Mouse (Mus musculus) liver (tissue): ENCODE data around the gene Acad12.

Experiments used
- DNase-seq: peaks from one replicate; pipeline ENCODE4 v3.0.0-alpha.2; 2020; ENCODE audit warnings: mixed read lengths

The Acad12 gene

DNA sequence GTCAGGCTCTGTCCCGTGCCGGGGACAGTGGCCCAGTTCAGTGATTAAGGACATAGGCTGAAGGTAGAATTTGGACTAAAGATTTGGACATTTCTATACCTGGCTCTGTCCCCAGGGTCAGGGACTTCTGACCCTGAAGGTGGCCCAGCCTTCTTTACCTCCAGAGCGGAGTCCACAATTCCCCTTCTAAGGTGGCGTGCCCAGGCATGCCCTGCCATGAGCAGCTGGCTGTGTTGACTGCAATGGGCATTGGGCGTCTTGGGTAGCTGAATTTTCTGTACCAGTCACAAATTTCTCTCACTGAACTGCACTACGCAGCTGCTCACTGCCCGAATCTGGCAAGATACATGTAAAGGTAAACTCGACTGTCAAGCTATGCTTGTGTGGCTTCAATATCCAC lies 36.8 kb downstream of the Acad12 start:
- no peak for DNase-seq

DNA sequence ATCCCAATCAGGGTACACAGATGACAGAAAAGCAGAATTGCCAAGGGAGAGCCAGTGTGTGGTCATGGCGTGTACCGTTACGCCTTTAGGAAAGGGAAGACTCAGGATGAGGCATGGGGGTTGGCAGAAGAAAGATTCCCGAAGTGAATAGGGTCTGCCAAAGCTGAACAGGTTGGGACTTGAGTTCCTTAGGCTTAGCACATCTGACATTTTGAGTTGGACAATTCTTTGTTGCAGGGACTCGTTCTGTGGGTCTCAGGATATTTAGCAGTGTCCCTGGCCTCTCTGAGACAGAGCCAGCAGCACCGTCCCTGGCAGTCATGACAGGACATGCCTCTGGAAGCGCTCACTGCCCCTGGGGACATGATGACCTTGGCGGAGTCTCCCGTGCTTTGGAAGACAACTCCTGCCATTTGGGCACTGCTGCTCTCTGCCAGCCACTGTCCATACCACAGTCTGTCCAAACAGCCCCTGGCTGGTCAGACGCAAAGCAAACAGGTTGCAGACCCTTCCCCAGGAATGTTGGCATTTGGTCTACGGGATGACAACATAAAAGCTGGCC lies 41.7 kb downstream of the Acad12 start:
- no peak for DNase-seq

DNA sequence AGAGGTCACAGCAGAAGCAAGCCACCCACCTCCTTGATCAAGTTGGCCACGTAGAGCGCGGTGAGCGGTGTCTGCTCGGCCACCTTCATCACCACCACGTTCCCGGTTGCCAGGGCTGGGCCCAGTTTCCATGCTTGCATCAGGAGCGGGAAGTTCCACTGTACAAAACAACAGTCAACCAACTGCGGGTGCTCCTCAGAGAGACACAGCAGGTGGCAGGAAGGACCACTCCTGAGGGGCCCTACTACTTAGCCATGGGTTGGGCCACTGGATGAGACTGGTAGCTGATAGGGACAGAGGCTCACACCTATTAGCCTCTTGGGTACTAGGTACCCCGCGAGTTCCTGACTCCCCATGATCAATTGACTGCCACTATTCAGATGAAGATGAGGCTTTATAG lies 42.9 kb downstream of the Acad12 start:
- DNase-seq, result no peak

DNA sequence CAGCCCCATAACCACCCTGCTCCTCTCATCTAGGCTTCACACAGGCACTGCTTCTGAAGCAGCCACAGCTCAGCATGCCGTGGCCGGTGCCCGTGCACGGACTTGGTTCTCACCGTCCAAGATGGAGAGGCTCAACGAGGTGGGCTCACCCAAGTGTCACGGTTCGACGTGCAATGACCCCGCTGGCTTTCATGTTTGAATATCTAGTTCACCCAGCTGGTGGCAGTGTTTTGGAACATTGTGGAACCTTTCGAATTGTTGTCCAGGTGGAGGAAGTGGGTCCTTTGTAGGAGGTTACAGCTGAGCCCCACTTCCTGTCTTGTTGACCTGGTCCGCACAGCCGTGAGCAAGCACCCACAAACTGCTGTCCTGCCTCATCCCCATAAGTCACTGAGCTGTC lies 44.6 kb downstream of the Acad12 start:
- no peak for DNase-seq

DNA sequence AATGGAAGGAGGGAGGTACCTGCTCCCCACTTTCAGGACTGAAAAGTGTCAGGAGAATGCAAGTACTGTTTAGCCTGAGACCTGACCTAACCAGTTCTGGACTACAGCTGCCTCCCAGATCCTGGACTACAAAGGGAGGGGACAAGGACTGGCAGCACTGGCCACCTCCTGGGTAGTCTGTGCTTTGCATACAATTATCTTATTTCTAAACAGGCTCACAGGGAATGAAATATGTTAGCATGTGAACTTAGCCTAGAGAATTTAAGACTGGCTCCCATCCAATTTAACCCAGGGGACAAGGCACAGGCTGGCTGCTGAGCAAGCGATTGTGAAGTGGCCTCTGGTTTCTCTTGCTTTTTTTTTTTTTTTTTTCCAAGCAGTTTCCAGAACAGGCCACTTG lies 48.0 kb downstream of the Acad12 start:
- no peak for DNase-seq

DNA sequence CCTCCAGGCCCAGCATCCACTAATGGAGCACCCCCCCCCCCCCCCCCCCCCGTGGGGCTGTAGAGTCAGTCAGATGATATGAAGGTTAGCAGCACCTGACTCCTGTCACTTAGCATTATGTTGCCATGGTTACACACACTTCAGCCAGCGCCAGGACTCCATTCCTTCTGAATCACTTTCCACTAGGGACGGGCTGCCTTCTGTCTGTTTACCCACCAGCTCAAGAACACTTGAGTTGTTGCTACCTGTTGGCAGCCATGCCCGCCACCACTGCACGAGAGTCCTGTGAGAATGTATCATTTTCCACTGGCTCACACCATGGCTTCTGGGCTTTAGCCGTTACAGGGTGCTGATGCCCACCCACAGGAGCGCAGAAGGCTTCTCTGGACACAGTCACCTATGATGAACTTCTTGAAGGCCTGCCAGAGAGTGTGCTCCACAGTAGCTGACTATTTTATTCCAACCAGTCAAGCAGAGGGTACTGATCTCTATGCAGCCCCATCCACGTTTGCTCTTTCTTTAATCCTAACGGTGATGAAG lies 48.8 kb downstream of the Acad12 start:
- DNase-seq, result no peak

DNA sequence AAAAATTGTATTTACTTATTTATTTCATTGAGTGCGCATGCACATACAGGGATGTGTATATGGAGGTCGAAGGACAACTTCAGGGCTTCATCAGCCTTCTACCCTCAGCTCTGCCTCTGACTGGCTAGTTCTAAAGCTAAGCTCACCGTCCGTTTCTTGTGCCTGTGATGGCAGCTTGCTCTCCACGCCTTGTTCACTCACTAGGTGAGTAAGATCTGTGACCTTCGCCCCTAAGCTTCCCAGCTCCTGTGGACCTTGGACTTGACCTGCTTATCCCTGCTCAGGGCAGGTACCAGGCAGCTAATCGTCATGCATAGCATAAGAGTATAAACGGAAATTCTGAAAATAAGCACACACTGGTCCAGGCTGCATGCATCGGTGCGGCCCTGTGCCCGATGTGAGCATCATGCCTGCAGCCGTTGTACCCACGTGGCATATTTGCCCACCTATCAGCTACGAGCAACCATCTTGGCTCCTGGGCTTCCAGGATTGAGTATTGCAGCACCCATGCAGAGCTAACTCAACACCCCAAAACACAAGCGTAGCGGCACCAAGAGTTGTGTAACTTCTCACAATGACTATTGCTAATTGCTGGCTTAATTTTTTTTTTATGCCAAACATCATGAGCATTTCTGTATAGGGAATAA lies 52.6 kb downstream of the Acad12 start:
- DNase-seq, result no peak

DNA sequence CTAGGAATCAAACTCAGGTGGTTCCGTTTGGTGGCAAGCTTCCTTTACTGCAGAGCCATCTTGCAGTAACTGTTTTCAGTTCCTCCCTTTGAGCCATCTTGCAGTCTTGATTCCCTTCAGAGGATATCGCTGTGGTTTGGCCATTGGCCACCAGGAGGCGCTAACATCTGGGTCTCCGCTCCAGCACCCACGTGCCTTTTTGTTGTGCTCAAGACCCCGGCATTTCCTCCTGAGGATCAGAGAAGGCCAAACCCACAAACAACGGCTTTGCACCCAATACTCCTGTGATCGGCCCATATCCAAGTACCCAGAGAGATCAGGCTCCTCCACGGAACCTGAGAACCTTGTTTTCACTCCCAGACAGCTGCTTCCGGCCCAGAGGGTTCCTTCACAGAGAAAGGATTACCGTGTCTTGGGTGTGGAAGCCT lies 54.3 kb downstream of the Acad12 start:
- DNase-seq, result peak; percentile 87

DNA sequence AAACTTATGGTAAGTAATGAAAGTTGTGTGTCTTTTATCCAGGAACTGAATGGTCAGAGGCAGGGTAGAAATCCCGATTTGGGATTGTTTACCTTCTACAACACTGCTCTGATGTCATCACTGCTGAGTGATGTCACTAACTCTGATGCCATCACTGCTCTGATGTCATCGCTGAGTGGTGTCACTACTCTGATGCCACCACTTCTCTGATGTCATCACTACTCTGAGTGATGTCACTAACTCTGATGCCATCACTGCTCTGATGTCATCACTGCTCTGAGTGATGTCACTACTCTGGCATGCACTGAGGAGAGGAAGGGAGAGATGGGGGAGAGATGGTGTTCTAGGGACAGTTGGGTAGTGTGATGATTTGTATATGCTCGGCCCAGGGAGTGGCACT lies 56.3 kb downstream of the Acad12 start:
- DNase-seq, result no peak

DNA sequence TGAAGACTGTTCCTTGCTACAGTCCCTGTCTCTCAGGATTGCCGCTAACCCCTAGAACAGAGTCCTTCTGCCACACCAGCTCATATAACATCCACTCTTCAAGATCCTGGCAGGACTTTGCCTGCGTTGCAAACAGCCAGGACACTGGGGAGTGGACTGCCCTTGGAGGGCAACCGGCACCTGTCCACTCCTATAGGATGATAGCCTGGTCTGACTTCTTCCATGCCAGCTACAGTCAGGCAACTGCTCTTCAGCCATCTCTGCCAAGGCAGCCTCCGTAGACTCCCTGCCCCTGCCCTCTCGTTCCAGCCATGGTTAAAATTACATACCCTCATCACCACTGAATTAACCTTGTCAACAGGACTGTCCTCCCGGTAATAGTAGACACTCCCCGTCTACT lies 69.5 kb downstream of the Acad12 start:
- DNase-seq, result no peak

DNA sequence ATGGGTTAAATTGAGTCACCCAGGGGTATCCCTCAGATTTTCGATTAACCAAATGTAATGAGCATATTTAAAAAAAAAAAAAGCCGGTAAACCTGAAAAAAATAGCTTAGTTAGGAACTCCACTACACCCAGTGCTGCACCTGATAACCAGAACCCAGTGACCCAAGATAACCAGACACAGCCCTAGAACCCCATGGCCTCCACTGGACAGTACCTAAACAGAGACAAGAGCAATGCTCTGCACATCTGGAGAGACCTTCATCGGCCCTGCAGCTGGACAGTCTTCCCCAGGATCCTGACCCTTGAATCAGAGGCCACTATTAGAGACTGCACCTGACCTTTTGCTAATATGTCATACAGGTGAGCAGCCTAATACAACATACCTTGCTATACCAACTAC lies 71.7 kb downstream of the Acad12 start:
- peak; percentile 38 for DNase-seq
